Mouse (Mus musculus): Measurements from ENCODE around the gene Olfr698.
"Not testable (repeated sequence)": the region's sequence is repeated elsewhere in the genome, so short reads cannot be mapped to it uniquely, and the experiment has no call there.

The Olfr698 gene

GRCm38 (mm10) chr7:106755297-106755696, at the start of gene Olfr698:
Olfr698 (minus strand) TSS chr7:106755397.
- no peak for DNase-seq

- DNase-seq, result no peak
Observed at GRCm38 (mm10) chr7:106793098-106793497, 37.9 kb upstream of the Olfr698 start, which contains the start of gene Olfr699. Olfr699 (minus strand) TSS chr7:106793198.

- DNase-seq, result no peak
Observed at GRCm38 (mm10) chr7:106788330-106788729, 33.1 kb upstream of the Olfr698 start.

GRCm38 (mm10) chr7:106761008-106761407, 5.8 kb upstream of the Olfr698 start:
- DNase-seq, result not testable (repeated sequence)

- DNase-seq, result no peak
Observed at GRCm38 (mm10) chr7:106758800-106759199, 3.6 kb upstream of the Olfr698 start.

- DNase-seq, result no peak
Observed at GRCm38 (mm10) chr7:106745811-106746210, 9.4 kb downstream of the Olfr698 start.

- no peak for DNase-seq
Observed at GRCm38 (mm10) chr7:106742343-106742742, 12.9 kb downstream of the Olfr698 start, which contains the start of gene Olfr697. Olfr697 (minus strand) TSS chr7:106742443.

GRCm38 (mm10) chr7:106737028-106737427, 18.2 kb downstream of the Olfr698 start:
- no peak for DNase-seq

GRCm38 (mm10) chr7:106733717-106734116, 21.5 kb downstream of the Olfr698 start:
- DNase-seq, result no peak

- not testable (repeated sequence) for DNase-seq
Observed at GRCm38 (mm10) chr7:106725654-106726053, 29.5 kb downstream of the Olfr698 start.

GRCm38 (mm10) chr7:106716296-106716695, 38.9 kb downstream of the Olfr698 start, which contains the start of gene Olfr695:
Olfr695 (minus strand) TSS chr7:106716396.
- no peak for DNase-seq

- no peak for DNase-seq
Observed at GRCm38 (mm10) chr7:106711463-106711862, 43.7 kb downstream of the Olfr698 start.

GRCm38 (mm10) chr7:106707705-106708104, 47.5 kb downstream of the Olfr698 start:
- not testable (repeated sequence) for DNase-seq
